Mouse (Mus musculus) C2C12 (cell line): Measurements from ENCODE around the gene Dip2c. TPM values are rescaled to one million over a fixed set of nuclear protein-coding genes. Genes with fewer than 3 reads are reported as not detected.
A peak's percentile ranks its signal among the peaks of the same experiment; 100 is the strongest.

ENCODE experiments used
- H3K27me3 ChIP-seq: one replicate; pipeline ENCODE4 v1.6.1; 2011; ENCODE audit not compliant: control insufficient read depth, insufficient read depth, insufficient read length
- H3K36me3 ChIP-seq: one replicate; pipeline ENCODE4 v1.6.1; 2011; ENCODE audit not compliant: control insufficient read depth, insufficient read depth
- H3K4me3 ChIP-seq: one replicate; pipeline ENCODE4 v1.5.1; 2011; ENCODE audit warnings: mild to moderate bottlenecking, control low read depth; ENCODE audit not compliant: poor library complexity, insufficient read depth, severe bottlenecking
- H3K79me2 ChIP-seq: one replicate; pipeline ENCODE4 v1.6.1; 2011; ENCODE audit not compliant: control insufficient read depth, insufficient read depth
- H3K79me3 ChIP-seq: one replicate; pipeline ENCODE4 v1.6.1; 2011; ENCODE audit warnings: low read depth, control low read depth
- H3ac ChIP-seq: one replicate; pipeline ENCODE3; 2011; ENCODE audit warnings: low read depth; ENCODE audit not compliant: control insufficient read depth, insufficient read length
- CEBPB ChIP-seq: IDR thresholded peaks from one replicate; pipeline ENCODE4 v1.6.1; 2011; ENCODE audit warnings: low read depth, mild to moderate bottlenecking, control low read depth, moderate library complexity
- CTCF ChIP-seq: IDR thresholded peaks from one replicate; pipeline ENCODE4 v1.5.1; 2011; ENCODE audit not compliant: control insufficient read depth, insufficient read depth, insufficient read length
- FOSL1 ChIP-seq: IDR thresholded peaks from one replicate; pipeline ENCODE4 v1.8.0; 2011; ENCODE audit warnings: mild to moderate bottlenecking, low read length; ENCODE audit not compliant: poor library complexity, insufficient read depth, severe bottlenecking
- MAX ChIP-seq: IDR thresholded peaks from one replicate; pipeline ENCODE4 v1.6.1; 2011; ENCODE audit warnings: mild to moderate bottlenecking, control low read depth
- MYOD1 ChIP-seq: IDR thresholded peaks from one replicate; pipeline ENCODE4 v1.6.1; 2011; ENCODE audit warnings: low read depth; ENCODE audit not compliant: control insufficient read depth, insufficient read length
- MYOG ChIP-seq: IDR thresholded peaks from one replicate; pipeline ENCODE4 v1.6.1; 2011; ENCODE audit not compliant: control insufficient read depth, insufficient read length; ENCODE audit errors: extremely low read depth
- USF1 ChIP-seq: IDR thresholded peaks from one replicate; pipeline ENCODE4 v1.6.1; 2011; ENCODE audit warnings: low read depth, mild to moderate bottlenecking, control low read depth, moderate library complexity
- polyA plus RNA-seq: library from polyadenylated mRNA; unstranded; fragments of >200 nt; fragmentation: generic; extraction: Trizol; gene quantifications from one replicate; pipeline ENCODE4 v1.2.1, GENCODE M21; 2012; ENCODE audit warnings: missing spikeins

Dip2c gene
- polyA plus RNA-seq, 1 experiment = 4.8 TPM

DNA sequence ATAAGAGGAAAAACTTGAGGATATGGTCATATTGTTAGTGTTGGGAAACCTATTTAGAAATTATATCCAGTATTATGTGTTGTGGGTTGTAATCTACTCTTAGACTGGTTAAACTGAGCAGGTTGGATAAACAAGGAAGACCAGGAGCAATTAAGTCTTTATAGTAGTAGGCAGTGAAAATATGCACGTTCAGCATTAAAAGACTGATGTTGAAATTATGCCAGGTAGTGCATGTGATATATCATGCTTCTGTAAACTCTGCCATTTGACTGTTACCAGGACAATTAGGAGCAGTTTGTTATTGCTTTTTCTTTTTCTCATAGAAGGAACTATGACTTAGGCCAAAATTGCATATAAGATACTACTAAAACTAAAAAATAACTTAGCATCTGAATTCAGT, 285.8 kb downstream of the Dip2c start:
- TF ChIP-seq USF1 = no peak
- TF ChIP-seq CEBPB = no peak
- TF ChIP-seq MYOG = no peak
- no peak for TF ChIP-seq MYOD1
- TF ChIP-seq FOSL1 = no peak
- TF ChIP-seq MAX = no peak
- no peak for TF ChIP-seq CTCF

GRCm38 (mm10) chr13:9562921-9563320, 286.6 kb downstream of the Dip2c start:
- no peak overlapping the region for H3ac ChIP-seq
- H3K27me3 ChIP-seq = no peaks in the 10 kb centered on the region
- H3K36me3 ChIP-seq = no peaks in the 10 kb centered on the region
- H3K79me3 ChIP-seq = no peaks in the 10 kb centered on the region
- H3K79me2 ChIP-seq = no peaks in the 10 kb centered on the region
- no peak overlapping the region for H3K4me3 ChIP-seq
- TF ChIP-seq CTCF = peak; percentile 34
- no peak for TF ChIP-seq USF1

More for the DNA sequence above, 285.8 kb downstream of the Dip2c start:
- Histone ChIP-seq H3K27me3 (no peaks in the 10 kb centered on the region), H3K4me3 (no peak overlapping the region), H3K79me2 (no peaks in the 10 kb centered on the region), H3K79me3 (no peaks in the 10 kb centered on the region), H3ac (no peak overlapping the region), H3K36me3 (no peaks in the 10 kb centered on the region)

DNA sequence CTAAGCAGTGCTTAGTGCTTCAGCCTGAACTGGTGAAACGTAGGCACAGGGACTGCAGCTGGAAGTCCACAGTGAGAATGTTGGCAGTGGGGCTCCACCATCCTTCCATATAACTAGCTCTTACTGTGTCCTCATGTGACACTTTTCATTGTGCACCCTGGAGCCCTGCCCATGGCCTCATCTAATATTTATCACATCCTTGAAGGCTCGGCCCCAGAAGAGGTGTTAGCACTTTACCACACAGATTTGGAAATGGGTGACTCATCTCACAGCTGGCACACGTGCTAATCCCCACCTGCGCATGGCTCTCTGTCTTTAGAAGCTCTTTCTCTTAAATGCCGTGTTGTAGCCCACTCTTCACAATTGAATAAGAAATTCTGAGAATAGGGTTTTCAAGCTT, 292.5 kb downstream of the Dip2c start:
- Histone ChIP-seq H3ac (no peak overlapping the region), H3K27me3 (no peaks in the 10 kb centered on the region), H3K36me3 (no peaks in the 10 kb centered on the region), H3K79me3 (no peaks in the 10 kb centered on the region), H3K79me2 (no peaks in the 10 kb centered on the region), H3K4me3 (no peak overlapping the region)
- TF ChIP-seq USF1 (no peak), MYOG (no peak), CTCF (no peak), MAX (no peak), FOSL1 (no peak), MYOD1 (no peak), CEBPB (no peak)

DNA sequence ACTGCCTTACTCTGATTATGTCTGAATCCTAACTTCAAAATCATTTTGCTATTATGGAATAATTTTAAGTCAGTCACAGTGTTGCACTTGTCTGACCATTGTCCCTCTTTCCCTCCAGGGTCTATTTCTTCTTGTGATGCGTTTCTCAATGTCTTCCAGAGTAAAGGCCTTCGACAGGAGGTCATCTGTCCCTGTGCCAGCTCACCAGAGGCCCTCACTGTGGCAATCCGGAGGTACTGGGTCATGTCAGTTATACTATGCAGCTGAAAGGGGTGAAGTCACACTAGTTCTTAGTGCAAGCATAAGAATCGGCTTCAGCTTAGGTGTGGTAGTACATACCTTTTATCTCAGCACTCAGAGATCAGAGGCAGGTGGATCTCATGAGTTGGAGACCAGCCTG, 300.4 kb downstream of the Dip2c start:
- H3K79me3 ChIP-seq = no peaks in the 10 kb centered on the region
- no peaks in the 10 kb centered on the region for H3K27me3 ChIP-seq
- no peak for TF ChIP-seq MAX
- no peak for TF ChIP-seq FOSL1
- TF ChIP-seq MYOG = no peak
- TF ChIP-seq MYOD1 = no peak
- no peak for TF ChIP-seq CTCF
- no peak for TF ChIP-seq CEBPB
- no peak for TF ChIP-seq USF1
- H3K36me3 ChIP-seq = no peaks in the 10 kb centered on the region
- no peak overlapping the region for H3K4me3 ChIP-seq
- no peak overlapping the region for H3ac ChIP-seq
- no peaks in the 10 kb centered on the region for H3K79me2 ChIP-seq

DNA sequence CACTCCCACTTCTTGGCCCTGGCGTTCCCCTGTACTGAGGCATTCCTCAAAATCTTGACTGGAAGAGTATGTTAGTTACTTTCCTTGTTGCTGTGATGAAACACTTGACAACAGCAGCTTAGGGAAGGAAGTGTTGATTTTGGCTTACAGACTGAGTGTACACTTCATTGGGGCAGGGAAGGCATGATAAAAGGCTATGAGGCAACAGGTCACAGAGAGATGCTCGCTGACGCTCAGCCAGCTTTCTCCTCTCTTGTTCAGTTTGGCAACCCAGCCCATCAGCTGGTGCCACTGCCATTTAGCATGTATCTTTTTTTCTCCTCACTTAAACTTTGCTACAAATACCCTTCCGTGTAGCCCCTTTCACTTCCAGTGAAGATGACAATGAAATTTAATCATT, 302.1 kb downstream of the Dip2c start:
- H3K27me3 ChIP-seq = no peaks in the 10 kb centered on the region
- H3K4me3 ChIP-seq = no peak overlapping the region
- H3K79me3 ChIP-seq = no peaks in the 10 kb centered on the region
- no peaks in the 10 kb centered on the region for H3K79me2 ChIP-seq
- H3ac ChIP-seq = no peak overlapping the region
- H3K36me3 ChIP-seq = no peaks in the 10 kb centered on the region
- TF ChIP-seq MYOG (no peak), CEBPB (no peak), FOSL1 (no peak), CTCF (no peak), USF1 (no peak), MYOD1 (no peak), MAX (no peak)

GRCm38 (mm10) chr13:9581821-9582220, 305.5 kb downstream of the Dip2c start:
- Histone ChIP-seq H3K79me2 (no peaks in the 10 kb centered on the region), H3K79me3 (no peaks in the 10 kb centered on the region), H3K27me3 (no peaks in the 10 kb centered on the region), H3ac (no peak overlapping the region), H3K36me3 (no peaks in the 10 kb centered on the region), H3K4me3 (no peak overlapping the region)
- TF ChIP-seq MAX (no peak), MYOG (no peak), FOSL1 (no peak), CTCF (no peak), MYOD1 (no peak), CEBPB (no peak), USF1 (no peak)

DNA sequence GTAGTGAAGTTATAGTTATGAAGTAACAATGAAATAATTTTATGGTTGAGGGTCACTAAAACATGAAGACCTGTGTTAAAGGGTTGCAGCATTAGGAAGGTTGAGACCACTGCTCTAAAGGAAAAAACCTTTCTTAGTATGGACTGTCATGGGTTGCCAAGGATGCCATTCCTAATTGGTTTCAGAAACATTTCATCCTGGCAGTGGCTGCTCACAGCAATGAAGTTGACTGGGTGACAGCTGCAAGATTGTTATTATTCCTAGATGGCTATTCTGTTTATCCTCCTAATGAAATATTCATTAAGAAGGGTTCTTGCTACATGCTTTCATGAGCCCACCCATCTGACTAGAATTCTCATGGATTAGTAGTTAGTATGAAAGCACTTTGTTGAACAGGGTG, 307.3 kb downstream of the Dip2c start:
- no peaks in the 10 kb centered on the region for H3K79me2 ChIP-seq

More for the DNA sequence above, 307.3 kb downstream of the Dip2c start:
- Histone ChIP-seq H3K79me3 (no peaks in the 10 kb centered on the region), H3K36me3 (no peaks in the 10 kb centered on the region), H3K4me3 (no peak overlapping the region), H3K27me3 (no peaks in the 10 kb centered on the region), H3ac (no peak overlapping the region)
- TF ChIP-seq MYOG (no peak), CEBPB (no peak), USF1 (no peak), MYOD1 (no peak), FOSL1 (no peak), MAX (no peak), CTCF (no peak)
